Mouse (Mus musculus): Measurements from ENCODE around the gene Jdp2.

The Jdp2 gene

GRCm38 (mm10) chr12:85598611-85599477 lies at the start of gene Jdp2:
Gene Jdp2, plus strand, starts transcription at chr12:85599027.
- peak; percentile 95 for DNase-seq (ENCODE audit: inconsistent ontology term)

GRCm38 (mm10) chr12:85549661-85550060 lies 49.2 kb upstream of the Jdp2 start:
- DNase-seq (ENCODE audit: inconsistent ontology term) = no peak

GRCm38 (mm10) chr12:85550435-85550834 lies 48.4 kb upstream of the Jdp2 start:
- DNase-seq (ENCODE audit: inconsistent ontology term) = no peak

GRCm38 (mm10) chr12:85559299-85559698 lies 39.5 kb upstream of the Jdp2 start:
- no peak for DNase-seq (ENCODE audit: inconsistent ontology term)

GRCm38 (mm10) chr12:85565441-85565840 lies 33.4 kb upstream of the Jdp2 start:
- no peak for DNase-seq (ENCODE audit: inconsistent ontology term)

- no peak for DNase-seq (ENCODE audit: inconsistent ontology term)
These were observed 30.5 kb upstream of the Jdp2 start for GRCm38 (mm10) chr12:85568298-85568697.

- DNase-seq (ENCODE audit: inconsistent ontology term) = peak; percentile 78
These were observed 29.3 kb upstream of the Jdp2 start for GRCm38 (mm10) chr12:85569393-85570157.

- DNase-seq (ENCODE audit: inconsistent ontology term) = no peak
These were observed 28.7 kb upstream of the Jdp2 start for GRCm38 (mm10) chr12:85570158-85570540.

GRCm38 (mm10) chr12:85571312-85571711 lies 27.5 kb upstream of the Jdp2 start:
- DNase-seq (ENCODE audit: inconsistent ontology term) = peak; percentile 93

- peak; percentile 98 for DNase-seq (ENCODE audit: inconsistent ontology term)
These were observed 26.8 kb upstream of the Jdp2 start for GRCm38 (mm10) chr12:85572047-85572475.

GRCm38 (mm10) chr12:85574806-85575495 lies 23.9 kb upstream of the Jdp2 start:
- no peak for DNase-seq (ENCODE audit: inconsistent ontology term)

- no peak for DNase-seq (ENCODE audit: inconsistent ontology term)
These were observed 23.4 kb upstream of the Jdp2 start for GRCm38 (mm10) chr12:85575496-85575840.

GRCm38 (mm10) chr12:85581261-85582066 lies 17.4 kb upstream of the Jdp2 start:
- DNase-seq (ENCODE audit: inconsistent ontology term) = no peak

- no peak for DNase-seq (ENCODE audit: inconsistent ontology term)
These were observed 16.8 kb upstream of the Jdp2 start for GRCm38 (mm10) chr12:85582067-85582316.

GRCm38 (mm10) chr12:85585761-85586258 lies 13.0 kb upstream of the Jdp2 start:
- DNase-seq (ENCODE audit: inconsistent ontology term) = peak; percentile 73

GRCm38 (mm10) chr12:85589870-85590382 lies 8.9 kb upstream of the Jdp2 start:
- DNase-seq (ENCODE audit: inconsistent ontology term) = no peak

GRCm38 (mm10) chr12:85592943-85593342 lies 5.9 kb upstream of the Jdp2 start:
- DNase-seq (ENCODE audit: inconsistent ontology term) = no peak

- no peak for DNase-seq (ENCODE audit: inconsistent ontology term)
These were observed 4.4 kb upstream of the Jdp2 start for GRCm38 (mm10) chr12:85594390-85594789.

- no peak for DNase-seq (ENCODE audit: inconsistent ontology term)
These were observed 774 bp upstream of the Jdp2 start for GRCm38 (mm10) chr12:85598053-85598452.

- DNase-seq (ENCODE audit: inconsistent ontology term) = peak; percentile 68
These were observed 788 bp downstream of the Jdp2 start for GRCm38 (mm10) chr12:85599478-85600152.

- DNase-seq (ENCODE audit: inconsistent ontology term) = no peak
These were observed 1.8 kb downstream of the Jdp2 start for GRCm38 (mm10) chr12:85600637-85601036.

All from Muller cell, postnatal 12 days (primary cell).